Mouse (Mus musculus): Measurements from ENCODE around the gene Lonp2.

The Lonp2 gene

DNA sequence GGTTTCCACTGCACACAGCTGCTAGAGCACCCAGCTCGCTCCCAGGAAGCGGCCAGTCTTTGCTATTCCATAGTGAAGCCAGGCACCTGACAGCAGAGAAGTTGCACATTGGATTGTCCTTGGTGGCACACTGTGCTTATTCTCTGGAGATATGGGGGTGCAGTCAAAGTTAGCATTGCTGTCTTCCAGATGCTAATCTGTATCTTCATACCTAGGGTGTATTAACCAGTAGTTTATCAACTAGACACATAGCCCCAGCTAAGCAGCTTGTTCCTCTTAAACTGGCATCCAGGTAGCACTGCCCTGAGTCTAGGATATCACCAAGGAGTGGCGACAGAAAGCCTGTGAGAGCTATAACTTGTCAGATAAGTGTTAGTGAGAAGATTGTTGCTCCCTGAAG lies 88.8 kb downstream of the Lonp2 start:
- no peak for DNase-seq (ENCODE audit: low read depth, low spot score)

DNA sequence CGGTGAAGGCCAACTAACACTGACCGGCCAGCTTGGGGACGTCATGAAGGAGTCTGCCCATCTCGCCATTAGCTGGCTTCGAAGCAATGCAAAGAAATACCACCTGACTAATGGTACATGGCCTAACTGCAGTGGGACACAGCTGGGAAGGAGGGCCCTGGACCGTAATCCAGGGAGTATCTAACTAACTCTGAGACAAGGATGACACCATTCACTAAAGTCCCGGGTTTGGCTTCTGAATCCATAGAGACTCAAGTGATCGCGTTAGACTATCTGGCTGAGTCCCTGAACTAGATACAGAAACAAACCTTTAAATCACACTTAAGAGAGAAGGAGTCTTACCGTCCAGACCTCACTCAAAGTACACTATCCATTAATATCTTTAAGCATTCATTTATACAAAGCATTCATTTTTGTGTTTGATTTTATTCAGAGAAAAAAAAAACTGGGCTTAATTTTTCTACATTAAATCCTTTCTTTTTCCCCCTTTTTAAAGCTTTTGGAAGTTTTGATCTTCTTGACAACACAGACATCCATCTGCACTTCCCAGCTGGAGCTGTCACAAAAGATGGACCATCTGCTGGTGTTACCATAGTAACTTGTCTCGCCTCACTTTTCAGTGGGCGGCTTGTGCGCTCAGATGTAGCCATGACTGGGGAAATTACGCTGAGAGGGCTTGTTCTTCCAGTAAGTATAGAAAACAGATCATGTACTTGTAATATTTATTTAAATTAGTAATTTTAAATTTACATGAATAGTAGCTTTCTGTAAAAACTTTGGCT lies 89.8 kb downstream of the Lonp2 start:
- DNase-seq (ENCODE audit: low read depth, low spot score), result peak; percentile 23

GRCm38 (mm10) chr8:86718332-86718994 lies 94.6 kb downstream of the Lonp2 start:
- no peak for DNase-seq (ENCODE audit: low read depth, low spot score)

GRCm38 (mm10) chr8:86719368-86719767 lies 95.5 kb downstream of the Lonp2 start:
- DNase-seq (ENCODE audit: low read depth, low spot score), result no peak

DNA sequence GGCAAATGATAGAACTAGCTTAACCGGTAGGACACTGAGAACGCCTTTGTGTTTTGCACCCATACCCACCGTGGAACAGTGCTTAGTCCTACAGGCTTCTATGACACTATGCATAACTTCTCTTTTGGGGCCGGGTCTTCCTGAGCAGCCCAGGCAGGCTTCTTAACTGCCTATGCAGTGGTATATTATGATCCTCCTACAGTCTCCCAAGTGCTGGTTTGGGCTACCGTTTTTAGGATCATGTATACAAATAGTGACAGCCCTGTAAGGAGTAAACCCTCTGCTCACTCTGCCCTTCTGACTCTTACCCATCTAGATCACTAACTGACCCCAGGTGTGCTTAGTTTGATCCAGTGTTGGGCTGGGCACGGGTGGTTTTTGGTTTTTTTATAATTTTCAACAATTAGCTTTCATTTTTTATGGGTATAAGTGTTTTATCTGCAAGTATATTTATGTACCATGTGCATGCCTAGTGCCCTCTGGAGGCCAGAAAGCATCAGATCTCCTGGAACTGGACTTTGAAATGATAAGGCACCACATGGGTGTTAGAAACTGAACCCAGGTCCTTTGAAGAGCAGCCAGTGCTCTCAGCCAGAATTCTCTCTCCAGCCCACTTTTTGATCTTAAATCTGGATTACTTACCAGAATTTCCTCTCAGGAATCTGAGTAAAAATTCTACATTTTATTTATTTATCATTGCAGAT lies 97.1 kb downstream of the Lonp2 start:
- DNase-seq (ENCODE audit: low read depth, low spot score), result no peak

- no peak for DNase-seq (ENCODE audit: low read depth, low spot score)
Measured at GRCm38 (mm10) chr8:86721490-86721889, 97.6 kb downstream of the Lonp2 start.

GRCm38 (mm10) chr8:86726959-86727358 lies 103.1 kb downstream of the Lonp2 start:
- DNase-seq (ENCODE audit: low read depth, low spot score), result no peak

DNA sequence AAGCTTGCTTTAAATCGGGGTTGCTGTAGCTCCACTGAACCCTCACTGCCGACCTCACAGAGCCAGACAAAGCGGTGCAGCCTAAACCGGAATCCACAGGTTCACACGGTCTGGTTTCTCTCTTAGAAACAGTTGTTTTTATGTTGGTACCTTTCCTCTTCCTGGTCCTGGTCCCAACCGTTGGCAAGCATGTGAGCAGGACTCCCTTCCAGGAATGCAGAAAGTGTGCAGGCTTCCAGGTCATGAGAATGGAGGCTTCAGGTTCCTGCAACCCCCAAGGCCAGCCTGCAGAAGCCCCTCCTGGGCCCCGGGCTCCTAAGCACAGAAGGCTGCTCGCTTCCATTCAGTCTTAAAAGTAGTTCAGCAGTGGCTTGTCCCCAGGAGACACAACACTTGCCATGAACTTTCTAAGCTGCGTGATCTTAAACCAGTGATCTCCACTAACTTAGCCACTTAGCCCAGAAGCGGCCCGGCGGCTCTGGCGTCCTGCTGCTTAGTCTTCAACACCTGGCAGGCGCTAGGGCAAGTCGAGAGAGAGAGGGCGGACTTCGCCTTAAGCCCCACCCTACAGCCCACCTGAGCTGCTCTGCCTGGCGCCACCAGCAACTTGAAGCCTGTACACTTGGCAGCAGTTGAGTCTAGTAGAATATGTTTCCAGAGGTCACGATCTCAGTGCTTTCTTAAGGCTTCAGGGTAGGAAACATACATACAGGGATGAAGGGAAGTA lies 104.5 kb downstream of the Lonp2 start:
- DNase-seq (ENCODE audit: low read depth, low spot score), result peak; percentile 67

DNA sequence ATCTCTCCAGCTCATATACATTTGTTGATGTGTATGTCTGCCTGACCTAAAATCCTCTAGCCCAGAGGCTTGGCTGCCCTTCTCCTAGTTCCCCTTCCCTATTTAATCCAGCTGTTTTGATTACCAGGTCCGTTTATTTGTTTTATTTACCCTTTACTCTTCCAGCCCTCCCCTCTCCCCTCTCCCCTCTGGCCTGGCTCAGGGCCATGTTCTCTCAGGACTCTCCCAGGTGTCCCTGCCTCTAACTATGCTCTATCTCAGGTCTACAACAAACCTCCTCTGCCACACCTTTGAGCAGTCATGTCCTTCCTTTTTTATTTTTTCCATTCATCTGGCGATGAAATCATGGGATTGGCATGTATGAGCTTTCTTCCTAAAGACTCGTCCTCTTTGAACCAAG lies 106.5 kb downstream of the Lonp2 start:
- no peak for DNase-seq (ENCODE audit: low read depth, low spot score)

GRCm38 (mm10) chr8:86730860-86731259 lies 107.0 kb downstream of the Lonp2 start:
- no peak for DNase-seq (ENCODE audit: low read depth, low spot score)

GRCm38 (mm10) chr8:86734171-86734570 lies 110.3 kb downstream of the Lonp2 start:
- DNase-seq (ENCODE audit: low read depth, low spot score), result no peak

GRCm38 (mm10) chr8:86734954-86735353 lies 111.1 kb downstream of the Lonp2 start:
- no peak for DNase-seq (ENCODE audit: low read depth, low spot score)

DNA sequence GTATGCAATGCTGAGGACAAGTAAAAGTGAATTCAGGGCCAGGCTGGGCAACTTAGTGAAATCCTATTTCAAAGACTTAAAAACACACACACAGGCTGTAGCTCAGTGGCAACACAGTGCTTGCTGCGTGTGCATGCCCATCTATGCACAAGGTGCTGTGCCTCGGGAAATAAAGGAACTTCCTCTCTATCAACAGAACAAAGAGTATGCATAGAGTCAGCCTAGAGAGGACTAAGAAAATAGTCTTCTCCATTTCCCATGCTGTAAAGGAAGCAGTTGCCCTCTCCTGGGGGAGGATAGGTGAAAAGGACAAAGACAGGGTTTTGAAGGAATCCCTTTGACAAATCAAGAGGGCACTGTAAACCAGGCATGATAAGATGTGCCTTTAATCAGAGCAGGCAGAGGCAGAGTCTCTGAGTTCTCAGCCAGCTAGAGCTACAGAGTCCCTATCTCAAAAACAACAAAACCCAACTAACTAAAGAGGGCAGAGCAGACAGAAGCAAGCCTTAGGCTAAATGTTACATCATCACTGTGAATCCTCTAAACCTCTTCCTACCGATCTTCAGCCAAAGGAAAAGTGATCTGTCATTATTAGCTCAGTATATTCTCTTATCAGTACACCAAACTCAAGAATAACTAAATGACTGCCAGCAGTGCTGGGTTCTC lies 111.7 kb downstream of the Lonp2 start:
- peak; percentile 65 for DNase-seq (ENCODE audit: low read depth, low spot score)

- no peak for DNase-seq (ENCODE audit: low read depth, low spot score)
Measured at GRCm38 (mm10) chr8:86740899-86741298, 117.1 kb downstream of the Lonp2 start.

DNA sequence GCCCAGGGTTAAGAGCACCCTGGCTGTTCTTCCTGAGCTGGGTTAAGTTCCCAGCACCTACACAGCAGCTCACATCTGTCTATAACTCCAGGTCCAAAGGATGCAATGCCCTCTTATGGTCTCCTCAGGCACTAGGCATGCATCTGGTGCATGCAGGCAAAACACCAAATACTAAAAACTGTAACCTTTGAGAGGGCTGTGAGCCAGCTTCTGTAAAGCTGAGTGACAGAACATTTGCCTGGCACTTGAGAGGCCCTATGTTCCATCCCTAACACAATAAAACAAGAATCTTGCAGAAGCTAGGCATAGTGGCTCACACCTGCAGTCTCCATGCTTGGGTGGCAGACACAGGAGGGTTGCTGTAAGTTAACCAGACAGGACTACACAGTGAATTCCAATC lies 117.8 kb downstream of the Lonp2 start:
- DNase-seq (ENCODE audit: low read depth, low spot score), result no peak

- no peak for DNase-seq (ENCODE audit: low read depth, low spot score)
Measured at GRCm38 (mm10) chr8:86742605-86743345, 118.9 kb downstream of the Lonp2 start.

DNA sequence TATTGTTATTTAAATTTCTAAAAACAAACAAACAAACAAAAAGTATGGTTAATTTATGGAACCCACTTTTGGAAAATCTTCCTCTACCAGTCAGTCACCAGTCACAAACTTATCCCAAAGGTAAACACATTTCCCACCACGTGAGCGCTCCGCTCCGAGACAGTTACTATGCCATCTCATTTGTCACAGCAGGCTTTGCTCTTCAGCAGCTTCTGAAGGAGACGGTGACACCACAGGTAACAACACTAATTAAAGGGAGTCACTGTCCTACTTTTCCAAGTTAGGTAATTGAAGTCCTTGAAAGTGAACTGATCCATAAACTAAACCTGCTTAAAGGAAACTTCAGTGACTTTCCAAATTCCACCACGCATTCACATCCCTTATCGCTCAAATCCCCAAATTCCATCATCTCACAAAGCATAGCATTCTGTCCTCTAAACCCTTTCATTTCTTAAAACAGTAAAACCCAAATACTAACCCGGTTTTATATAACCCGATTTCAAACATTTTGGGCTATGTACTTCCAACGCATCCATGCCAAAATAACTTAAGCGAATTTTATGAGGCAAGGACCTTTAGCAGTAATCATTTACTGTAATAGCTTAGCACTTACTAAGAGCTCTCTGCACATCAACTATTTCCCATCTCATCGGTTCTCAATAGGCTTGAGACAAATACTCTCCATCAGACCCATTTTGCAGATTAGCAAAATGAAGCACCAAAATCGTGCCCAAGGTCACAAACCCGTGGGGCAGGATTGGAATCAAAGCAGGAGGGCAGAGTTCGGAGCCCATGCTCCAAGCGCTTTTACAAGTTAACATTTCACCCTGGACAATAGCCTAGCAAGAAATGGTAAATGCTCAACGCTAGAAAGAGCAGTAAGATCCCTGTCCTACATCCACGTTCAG lies 120.7 kb downstream of the Lonp2 start:
- peak; percentile 24 for DNase-seq (ENCODE audit: low read depth, low spot score)

DNA sequence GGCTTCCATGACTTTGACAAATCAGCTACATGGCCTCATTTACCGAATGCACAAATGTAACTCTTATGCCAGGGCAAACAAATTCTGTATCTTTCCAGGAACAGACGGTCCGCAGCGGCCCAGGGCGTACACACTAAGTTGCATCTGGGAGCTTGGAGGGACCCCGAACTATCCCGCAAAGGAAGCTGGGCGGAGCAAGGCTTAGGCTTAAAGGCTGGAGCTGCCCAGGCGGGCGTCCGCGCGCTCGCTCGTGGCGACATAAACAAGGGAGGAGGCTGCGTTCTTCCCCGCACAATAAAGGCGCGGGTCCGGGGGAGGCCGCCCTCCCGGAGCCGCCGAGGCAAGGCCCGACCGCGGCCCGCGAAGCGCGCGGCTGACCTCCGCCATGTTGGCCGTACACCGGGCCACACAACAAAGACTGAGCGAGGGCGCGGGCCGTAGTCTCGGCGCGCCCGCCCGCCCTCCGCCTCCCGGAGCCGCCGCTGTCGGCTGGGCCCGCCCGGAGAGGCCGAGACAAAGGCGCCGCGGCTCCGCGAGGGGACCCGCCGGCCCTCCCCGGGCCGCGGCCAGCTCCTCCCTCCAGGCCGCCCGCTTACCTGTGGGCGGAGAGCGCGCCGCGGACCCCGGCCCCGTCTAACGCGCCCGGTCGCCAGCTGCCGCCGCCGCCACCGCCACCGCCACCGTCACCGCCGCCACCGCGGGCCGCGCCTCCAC lies 121.5 kb downstream of the Lonp2 start, which contains the start of the genes Gm10638 and Siah1a:
Gm10638 (plus strand) TSS at position 479 of the 714 bp plus-strand sequence.
Siah1a (minus strand) TSS at position 714 of the 714 bp plus-strand sequence.
- peak; percentile 84 for DNase-seq (ENCODE audit: low read depth, low spot score)
